Mouse (Mus musculus) liver, embryonic 11.5 days (tissue): ENCODE results near the gene Gtpbp8. TPM values are rescaled to one million over a fixed set of nuclear protein-coding genes. Genes with fewer than 3 reads are reported as not detected.

Experiments used
- ATAC-seq: fragments of 200-750 bp; cut with Nextera tagmentation; replicated peaks from 2 replicates; pipeline ENCODE4 v1.8.0; 2017; ENCODE audit warnings: moderate number of reproducible peaks, mild to moderate bottlenecking, moderate TSS enrichment, moderate library complexity; ENCODE audit not compliant: low FRiP score
- DNase-seq: peaks from one replicate; pipeline ENCODE4 v3.0.0-alpha.2; 2017; ENCODE audit warnings: low spot score
- H3K27ac ChIP-seq: fragments of 300-500 bp; sonication (generic); 2 replicates; pipeline ENCODE4 v1.5.1; 2014; ENCODE audit warnings: mild to moderate bottlenecking, low read depth, low read length, control low read depth
- H3K27me3 ChIP-seq: fragments of 300-500 bp; sonication (generic); replicated peaks from 2 replicates; pipeline ENCODE4 v1.6.1; 2014; ENCODE audit warnings: low read length, mixed read lengths; ENCODE audit not compliant: control insufficient read depth, insufficient read depth
- H3K36me3 ChIP-seq: fragments of 300-500 bp; sonication (generic); 2 replicates; pipeline ENCODE4 v1.6.1; 2014; ENCODE audit warnings: mild to moderate bottlenecking, low read length, moderate library complexity, mixed read lengths; ENCODE audit not compliant: control insufficient read depth, insufficient read depth
- H3K4me1 ChIP-seq: fragments of 300-500 bp; sonication (generic); replicated peaks from 2 replicates; pipeline ENCODE4 v1.6.1; 2014; ENCODE audit warnings: low read length, mixed read lengths; ENCODE audit not compliant: control insufficient read depth, insufficient read depth
- H3K4me2 ChIP-seq: fragments of 300-500 bp; sonication (generic); 2 replicates; pipeline ENCODE4 v1.6.1; 2014; ENCODE audit warnings: mild to moderate bottlenecking, control low read depth, moderate library complexity
- H3K4me3 ChIP-seq: fragments of 300-500 bp; sonication (generic); 2 replicates; pipeline ENCODE4 v1.5.1; 2014; ENCODE audit warnings: low read depth, low read length, control low read depth
- H3K9ac ChIP-seq: fragments of 300-500 bp; sonication (generic); 2 replicates; pipeline ENCODE4 v1.6.1; 2014; ENCODE audit warnings: low read depth, low read length, control low read depth
- H3K9me3 ChIP-seq: fragments of 300-500 bp; sonication (generic); 2 replicates; pipeline ENCODE4 v1.6.1; 2016; ENCODE audit warnings: low read length, inconsistent platforms, mixed read lengths; ENCODE audit not compliant: control insufficient read depth
- WGBS: fragments of 180-500 bp; shearing (Covaris S2); extraction: QIAGEN DNeasy Blood & Tissue Kit; methylation state at CpG from one replicate; pipeline ENCODE4 v1.1.7; 2014; 5-methylcytosine and 5-hydroxymethylcytosine counted together
- polyA plus RNA-seq: library from polyadenylated mRNA; unstranded; fragments of >200 nt; fragmentation: Nextera tagmentation; extraction: Ambion mirVana; gene quantifications from 2 replicates; pipeline ENCODE4 v1.2.1, GENCODE M21; 2014

Gene Gtpbp8
- polyA plus RNA-seq, 1 experiment from 2014 or later, result 30.3 TPM

GRCm38 (mm10) chr16:44742753-44743152 is 3.4 kb downstream of the Gtpbp8 start:
- ATAC-seq (no peak), DNase-seq (no peak)
- H3K9ac ChIP-seq, result no peak overlapping the region
- no peaks in the 10 kb centered on the region for H3K9me3 ChIP-seq
- no peak overlapping the region for H3K4me3 ChIP-seq
- 91% methylated on average over 1 of the region's 1 CpGs for WGBS
- no peaks in the 10 kb centered on the region for H3K27me3 ChIP-seq
- H3K27ac ChIP-seq, result no peak overlapping the region
- no peak overlapping the region for H3K4me2 ChIP-seq
- H3K36me3 ChIP-seq, result peaks cover 8% of the 10 kb centered on the region; the same call in 1 of the 2 replicates
- H3K4me1 ChIP-seq, result no peaks in the 10 kb centered on the region; the same call in 1 of the 2 replicates

GRCm38 (mm10) chr16:44736118-44736517 is 10.0 kb downstream of the Gtpbp8 start:
- Histone ChIP-seq H3K4me1 (no peaks in the 10 kb centered on the region), H3K27ac (no peak overlapping the region), H3K27me3 (no peaks in the 10 kb centered on the region), H3K4me2 (no peak overlapping the region), H3K4me3 (no peak overlapping the region), H3K9ac (no peak overlapping the region), H3K36me3 (peaks cover 44% of the 10 kb centered on the region), H3K9me3 (no peaks in the 10 kb centered on the region)
- 87% methylated on average over 4 of the region's 4 CpGs for WGBS
- DNase-seq (no peak), ATAC-seq (no peak)

DNA sequence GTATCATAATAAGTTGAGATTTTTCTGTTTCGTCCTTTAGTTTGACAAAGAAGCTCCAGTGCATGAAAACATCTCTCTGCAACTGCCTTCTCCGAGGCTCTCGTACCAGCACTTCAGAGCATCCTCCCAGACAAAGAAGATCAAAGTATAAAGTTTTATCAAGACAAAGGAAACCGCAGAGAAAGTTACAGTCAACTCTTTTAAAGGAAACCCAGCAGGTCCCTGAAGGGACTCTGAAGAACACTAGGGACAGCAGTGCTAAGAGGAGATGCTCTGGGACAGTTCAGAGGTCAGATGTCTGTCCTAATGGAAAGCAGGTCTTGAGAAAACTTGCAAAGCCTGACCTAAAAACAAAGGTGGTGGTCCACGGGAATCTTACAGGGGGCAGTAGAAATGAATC is 10.5 kb downstream of the Gtpbp8 start:
- Histone ChIP-seq H3K4me1 (no peaks in the 10 kb centered on the region), H3K9ac (no peak overlapping the region), H3K4me3 (no peak overlapping the region), H3K27me3 (no peaks in the 10 kb centered on the region), H3K4me2 (no peak overlapping the region), H3K27ac (no peak overlapping the region), H3K36me3 (peaks cover 48% of the 10 kb centered on the region), H3K9me3 (no peaks in the 10 kb centered on the region)
- 88% methylated on average over 5 of the region's 5 CpGs for WGBS
- no peak for ATAC-seq
- DNase-seq, result no peak

DNA sequence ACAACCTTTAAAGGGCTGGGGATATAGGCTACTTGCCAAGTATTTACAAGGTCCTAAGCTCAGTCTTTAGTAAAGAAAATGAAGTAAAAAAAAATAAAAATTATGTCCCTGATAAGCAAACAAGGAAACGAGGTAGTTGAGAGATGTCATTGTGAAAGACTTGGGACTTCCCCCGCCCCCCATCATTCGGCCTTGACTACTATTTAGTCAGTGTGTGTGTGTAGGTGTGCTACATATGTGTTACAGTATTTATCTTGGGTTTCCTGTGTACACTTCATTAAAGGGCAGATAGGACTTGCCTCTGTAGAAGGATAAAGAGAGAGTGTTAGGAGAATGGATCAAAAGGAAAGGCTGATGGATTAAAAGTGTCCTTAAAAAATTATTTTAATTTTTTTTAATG is 12.1 kb downstream of the Gtpbp8 start:
- Histone ChIP-seq H3K9ac (no peak overlapping the region), H3K27ac (no peak overlapping the region), H3K9me3 (no peaks in the 10 kb centered on the region), H3K4me3 (no peak overlapping the region), H3K36me3 (peaks cover 53% of the 10 kb centered on the region), H3K27me3 (no peaks in the 10 kb centered on the region), H3K4me2 (no peak overlapping the region), H3K4me1 (no peaks in the 10 kb centered on the region)
- ATAC-seq, result no peak
- no peak for DNase-seq
- WGBS, result 73% methylated on average over 3 of the region's 3 CpGs

- 91% methylated on average over 3 of the region's 3 CpGs for WGBS
- peaks cover 23% of the 10 kb centered on the region for H3K36me3 ChIP-seq
Measured at GRCm38 (mm10) chr16:44727525-44727924, 18.6 kb downstream of the Gtpbp8 start.

DNA sequence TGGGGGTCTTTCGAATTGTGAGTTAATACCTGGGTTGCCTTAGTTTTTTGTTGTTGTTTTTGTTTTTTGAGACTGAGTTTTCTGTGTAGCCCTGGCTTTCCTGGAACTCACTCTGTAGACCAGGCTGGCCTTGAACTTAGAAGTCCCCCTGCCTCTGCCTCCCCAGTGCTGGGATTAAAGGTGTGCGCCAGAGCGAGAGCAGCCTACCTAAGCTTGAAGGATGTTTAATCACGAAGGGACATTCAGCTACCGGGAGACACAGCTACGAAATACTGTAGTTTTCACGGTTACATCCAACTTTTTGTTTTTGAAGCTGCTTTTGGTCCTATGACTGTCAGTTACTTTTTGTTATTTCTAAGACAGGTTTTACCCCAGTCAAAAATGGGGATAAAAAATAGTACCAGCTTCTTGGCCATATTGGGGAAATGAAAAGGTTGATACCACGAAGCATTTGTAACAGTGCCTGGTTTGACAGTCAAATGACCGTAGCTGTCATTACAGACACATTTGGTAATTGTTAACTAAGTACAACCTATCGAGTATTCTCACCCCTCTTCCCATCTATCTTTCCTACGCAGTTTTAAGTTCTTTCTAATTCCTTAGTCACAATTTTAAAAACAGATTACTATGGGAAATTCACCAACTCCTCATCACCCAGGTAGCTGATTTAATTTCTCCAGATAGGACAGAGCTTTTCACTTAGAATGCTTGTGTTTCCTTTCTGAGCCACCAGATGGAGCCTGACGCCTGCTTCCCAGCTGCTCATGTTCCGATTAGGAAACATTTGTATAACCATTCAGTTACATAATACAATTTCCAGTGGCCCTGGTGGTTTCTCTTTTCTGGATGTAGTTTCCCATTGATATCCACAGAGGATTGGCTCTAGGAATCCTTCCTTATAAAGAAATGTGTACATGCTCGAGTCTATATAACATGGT is 20.6 kb downstream of the Gtpbp8 start:
- H3K36me3 ChIP-seq, result peaks cover 7% of the 10 kb centered on the region; the same call in 1 of the 2 replicates
- H3K9me3 ChIP-seq, result no peaks in the 10 kb centered on the region

More at GRCm38 (mm10) chr16:44727525-44727924, 18.6 kb downstream of the Gtpbp8 start:
- peaks cover 22% of the 10 kb centered on the region for H3K4me1 ChIP-seq
- no peaks in the 10 kb centered on the region for H3K9me3 ChIP-seq
- H3K27me3 ChIP-seq, result no peaks in the 10 kb centered on the region
- no peak overlapping the region for H3K4me2 ChIP-seq
- DNase-seq (no peak), ATAC-seq (no peak)
- H3K9ac ChIP-seq, result no peak overlapping the region
- no peak overlapping the region for H3K4me3 ChIP-seq
- H3K27ac ChIP-seq, result no peak overlapping the region

DNA sequence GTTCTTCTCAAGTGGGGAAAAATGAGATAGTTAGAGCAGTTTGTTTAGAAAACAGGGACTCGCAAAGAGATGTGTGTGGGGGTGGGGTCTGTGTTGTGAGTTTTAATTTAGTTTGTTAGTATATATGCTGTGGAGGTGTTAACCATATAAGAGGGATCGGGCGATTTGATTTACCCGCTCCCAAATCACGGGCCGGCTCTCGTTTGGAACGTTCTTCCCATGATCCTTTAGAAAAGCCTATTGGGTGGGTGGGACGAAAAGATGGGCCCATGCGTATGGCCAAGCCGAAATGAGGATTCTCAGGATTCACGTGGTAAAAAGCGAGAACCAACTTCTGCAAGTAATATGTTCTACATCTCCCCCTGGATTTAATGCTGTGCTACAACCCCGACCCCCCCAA is 21.3 kb downstream of the Gtpbp8 start:
- WGBS, result under 1% methylated on average over 14 of the region's 14 CpGs
- Histone ChIP-seq H3K4me2 (peak overlapping the region; percentile 84), H3K9me3 (no peaks in the 10 kb centered on the region), H3K27me3 (no peaks in the 10 kb centered on the region), H3K4me3 (peak overlapping the region; percentile 86), H3K9ac (peak overlapping the region; percentile 95), H3K27ac (peak overlapping the region; percentile 86), H3K36me3 (peaks cover 8% of the 10 kb centered on the region; the same call in 1 of the 2 replicates), H3K4me1 (peaks cover 22% of the 10 kb centered on the region)
- DNase-seq, result no peak
- ATAC-seq, result no peak

More for the DNA sequence above, 20.6 kb downstream of the Gtpbp8 start:
- H3K4me2 ChIP-seq, result peak overlapping the region; percentile 84
- DNase-seq (no peak), ATAC-seq (no peak)
- WGBS, result 34% methylated on average over 14 of the region's 14 CpGs
- peak overlapping the region; percentile 86; the same call in 1 of the 2 replicates for H3K27ac ChIP-seq
- H3K9ac ChIP-seq, result peak overlapping the region; percentile 95
- H3K4me3 ChIP-seq, result peak overlapping the region; percentile 86
- H3K4me1 ChIP-seq, result peaks cover 22% of the 10 kb centered on the region
- no peaks in the 10 kb centered on the region for H3K27me3 ChIP-seq

GRCm38 (mm10) chr16:44724083-44724787 is 21.9 kb downstream of the Gtpbp8 start, which contains the start of gene Nepro:
Gene Nepro, plus strand, starts transcription at chr16:44724301.
- no peaks in the 10 kb centered on the region for H3K9me3 ChIP-seq
- no peaks in the 10 kb centered on the region for H3K27me3 ChIP-seq
- peaks cover 22% of the 10 kb centered on the region for H3K4me1 ChIP-seq
- peak within 1 kb of the TSS; percentile 95 for H3K9ac ChIP-seq
- peak within 1 kb of the TSS; percentile 84 for H3K4me2 ChIP-seq
- DNase-seq, result peak; percentile 96
- peak; percentile 94 for ATAC-seq
- under 1% methylated on average over 63 of the region's 64 CpGs for WGBS
- H3K27ac ChIP-seq, result peak within 1 kb of the TSS; percentile 86
- peaks cover 5% of the 10 kb centered on the region; the same call in 1 of the 2 replicates for H3K36me3 ChIP-seq
- peak within 1 kb of the TSS; percentile 86 for H3K4me3 ChIP-seq
